Mouse (Mus musculus): ENCODE measurements around the gene Lrrc8a.

DNA sequence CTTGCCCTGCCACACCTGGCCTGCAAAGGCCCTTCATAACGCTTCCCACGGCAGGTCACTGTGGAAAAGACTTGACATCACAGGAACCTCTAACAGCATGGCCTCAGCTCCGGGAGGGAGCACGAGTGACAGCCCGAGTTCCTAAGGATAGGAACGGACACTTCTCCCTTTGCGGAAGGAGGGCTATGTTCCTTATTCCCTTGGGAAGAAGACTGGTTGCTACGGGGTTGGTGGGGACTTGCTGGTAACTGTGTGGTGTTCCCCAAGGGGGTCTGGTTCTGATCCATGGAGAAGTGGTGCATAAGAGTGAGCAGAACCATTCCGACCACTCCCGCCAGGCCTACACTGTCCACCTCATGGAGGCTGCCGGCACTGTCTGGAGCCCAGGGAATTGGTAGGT, 43.2 kb downstream of the Lrrc8a start, which contains the start of gene Gm28038:
- TF ChIP-seq CTCF (conservative IDR thresholded peaks at IDR 0.05; ENCODE audit: insufficient read depth, insufficient read length, low read depth, low read length) (no peak), POLR2A (IDR thresholded peaks at IDR 0.05; ENCODE audit: low read depth, low read length) (no peak)

Measured in kidney, adult 2 months (tissue).